16 mouse cellular contexts compared by ENCODE assay signal in the genomic region with DNA sequence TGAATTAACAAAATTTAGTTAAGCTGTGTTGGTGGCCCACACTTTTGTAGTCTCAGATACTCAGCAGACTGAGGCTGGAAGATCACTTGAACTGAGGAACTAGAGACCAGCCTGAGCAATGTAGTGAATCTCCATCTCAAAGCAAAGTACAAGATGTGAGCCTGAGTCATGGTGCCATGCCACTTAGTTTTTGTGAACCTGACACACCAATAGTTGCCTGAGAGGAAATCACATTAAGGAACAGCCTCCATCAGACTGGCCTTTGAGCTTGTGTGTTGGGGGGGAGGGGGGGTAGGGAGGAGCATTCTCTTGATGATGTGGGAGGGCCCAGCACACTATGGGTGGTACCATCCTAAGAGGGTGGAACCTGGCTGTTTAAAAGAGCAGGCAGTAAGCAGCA. TPM values are rescaled to one million over a fixed set of nuclear protein-coding genes. Genes with fewer than 3 reads are reported as not detected.
DNase-seq lines count a peak whose midpoint lies in the region; ATAC-seq lines count a peak whose summit lies in the region.
"Had no signal": no experiment of that assay in that cellular context is flagged by ENCODE, and none has a peak within 500 bp of the region (broad histone marks: within the 10 kb centered on the region; RNA-seq: fewer than 3 reads in every experiment).

No protein-coding gene starts in this region.

- ATAC-seq in monocyte, adult 5-6 weeks (replicated peaks; ENCODE audit: insufficient number of reproducible peaks, low FRiP score, low TSS enrichment, poor library complexity, severe bottlenecking) = 0 out of 2 replicates have a peak, but pooled peaks have one; percentile 10

- intact Hi-C loops in heart, postnatal 10 days (cut with DNase I) = no loop called here

- peak; percentile 54 for DNase-seq in heart, adult 11 months
- DNase-seq in heart, postnatal 10 days = no peak
- peak; percentile 47 for DNase-seq in CD4-positive helper T cell, adult 2 months (ENCODE audit: low read depth, low spot score)
- DNase-seq in kidney, postnatal 25 days = no peak
- no peak for DNase-seq in lung, postnatal 14 days
- no peak for DNase-seq in kidney, adult 9 months
- DNase-seq: adrenal gland, adult 2 months; adrenal gland, postnatal 25 days; cerebellum, adult 18-20 months; cerebellum, adult 9-11 months; cerebellum, postnatal 36 days; gastrocnemius, adult 2 months; gastrocnemius, postnatal 36 days; heart, adult 18-20 months; heart, postnatal 14 days had no signal

RNA-seq across cellular contexts. Expression of a gene that starts 1.2 kb away (rescaled TPM):
- 10 to 100 TPM; 28.2 to 31.5 TPM for total RNA-seq in heart, postnatal 10 days (2021)
- 8.6 to 15.9 TPM (median 11.1 TPM) in 3 replicates for total RNA-seq in monocyte, adult 5-6 weeks (2017)

RNA-seq across cellular contexts. Expression of a gene that starts 56.0 kb away (rescaled TPM):
- 10 to 100 TPM; 53.8 to 56.8 TPM for total RNA-seq in heart, postnatal 10 days (2021)
- 22.1 to 40.9 TPM (median 27.3 TPM) in 3 replicates for total RNA-seq in monocyte, adult 5-6 weeks (2017)

Comparison
In these comparisons a context has a peak if more than half of its experiments do, and no peak if none do; other contexts are left out.
1. DNase-seq: peak in heart, adult 11 months (single experiment) and CD4-positive helper T cell, adult 2 months (single experiment); none in heart, postnatal 10 days (0 of 2), kidney, postnatal 25 days (0 of 2), lung, postnatal 14 days (single experiment) and kidney, adult 9 months (single experiment).